Mouse (Mus musculus) embryo, embryonic 11.5 days (tissue): ENCODE measurements around the gene Ell.
"Not testable (repeated sequence)": the region's sequence is repeated elsewhere in the genome, so short reads cannot be mapped to it uniquely, and the experiment has no call there.

ENCODE experiments used
- DNase-seq: peaks from one replicate; pipeline ENCODE4 v3.0.0-alpha.2; 2012; ENCODE audit warnings: low read depth, low spot score

Gene Ell

GRCm38 (mm10) chr8:70562802-70563201 lies 23.5 kb downstream of the Ell start:
- no peak for DNase-seq

GRCm38 (mm10) chr8:70563763-70564387 lies 24.6 kb downstream of the Ell start:
- no peak for DNase-seq

- no peak for DNase-seq
Observed at GRCm38 (mm10) chr8:70564696-70565235, 25.5 kb downstream of the Ell start.

GRCm38 (mm10) chr8:70565561-70565960 lies 26.3 kb downstream of the Ell start:
- no peak for DNase-seq

- DNase-seq = no peak
Observed at GRCm38 (mm10) chr8:70570360-70570759, 31.1 kb downstream of the Ell start.

- DNase-seq = no peak
Observed at GRCm38 (mm10) chr8:70570990-70571389, 31.7 kb downstream of the Ell start.

- DNase-seq = no peak
Observed at GRCm38 (mm10) chr8:70574302-70574701, 35.0 kb downstream of the Ell start.

GRCm38 (mm10) chr8:70574915-70575314 lies 35.7 kb downstream of the Ell start:
- no peak for DNase-seq

- DNase-seq = no peak
Observed at GRCm38 (mm10) chr8:70577207-70577606, 38.0 kb downstream of the Ell start.

- DNase-seq = no peak
Observed at GRCm38 (mm10) chr8:70583476-70584387, 44.5 kb downstream of the Ell start.

GRCm38 (mm10) chr8:70584606-70585257 lies 45.5 kb downstream of the Ell start:
- no peak for DNase-seq

- no peak for DNase-seq
Observed at GRCm38 (mm10) chr8:70585258-70585652, 46.0 kb downstream of the Ell start.

- not testable (repeated sequence) for DNase-seq
Observed at GRCm38 (mm10) chr8:70587955-70588354, 48.7 kb downstream of the Ell start.

GRCm38 (mm10) chr8:70591569-70591968 lies 52.3 kb downstream of the Ell start:
- no peak for DNase-seq

- DNase-seq = no peak
Observed at GRCm38 (mm10) chr8:70593173-70593572, 53.9 kb downstream of the Ell start.

- peak; percentile 96 for DNase-seq
Observed at GRCm38 (mm10) chr8:70593961-70594609, 54.8 kb downstream of the Ell start, which contains the start of gene Isyna1. Gene Isyna1, plus strand, starts transcription at chr8:70594373.

GRCm38 (mm10) chr8:70594621-70595564 lies 55.6 kb downstream of the Ell start:
- DNase-seq = no peak

GRCm38 (mm10) chr8:70595811-70596210 lies 56.6 kb downstream of the Ell start:
- no peak for DNase-seq

GRCm38 (mm10) chr8:70596216-70596615 lies 57.0 kb downstream of the Ell start:
- no peak for DNase-seq

- no peak for DNase-seq
Observed at GRCm38 (mm10) chr8:70596775-70597416, 57.6 kb downstream of the Ell start.
